Mouse (Mus musculus) kidney, postnatal 25 days (tissue): ENCODE data around the gene Prpf19.
A peak's percentile ranks its signal among the peaks of the same experiment; 100 is the strongest.

Experiments used
- DNase-seq, 2 experiments: peaks; one replicate each; pipeline ENCODE4 v3.0.0; 2021; ENCODE audit warnings: mixed read lengths in 2 of 2

Gene Prpf19

GRCm38 (mm10) chr19:10895016-10895528 lies at the start of gene Prpf19:
TSS of gene Prpf19 (plus strand) at chr19:10895231.
- DNase-seq: peak; percentile 98 to 99

DNA sequence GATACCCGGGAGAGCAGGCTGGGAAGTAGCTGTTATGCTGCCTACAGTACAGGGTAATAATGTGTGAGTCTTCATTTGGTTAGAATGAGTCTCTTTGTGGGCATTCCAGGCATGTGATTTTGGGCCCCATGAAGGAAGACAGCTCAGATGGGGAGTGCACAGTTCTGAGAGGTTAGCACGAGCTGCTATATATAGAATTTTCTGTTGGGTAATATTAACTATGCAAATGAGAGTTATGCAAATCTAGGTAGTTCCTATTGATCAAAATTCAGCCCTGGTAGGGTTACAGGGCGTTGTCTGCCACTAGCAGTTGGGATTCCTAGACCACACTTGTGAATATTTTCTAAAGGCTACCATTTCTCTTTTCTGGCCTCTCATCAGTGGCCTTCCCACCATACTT lies 49.6 kb upstream of the Prpf19 start:
- DNase-seq: no peak

DNA sequence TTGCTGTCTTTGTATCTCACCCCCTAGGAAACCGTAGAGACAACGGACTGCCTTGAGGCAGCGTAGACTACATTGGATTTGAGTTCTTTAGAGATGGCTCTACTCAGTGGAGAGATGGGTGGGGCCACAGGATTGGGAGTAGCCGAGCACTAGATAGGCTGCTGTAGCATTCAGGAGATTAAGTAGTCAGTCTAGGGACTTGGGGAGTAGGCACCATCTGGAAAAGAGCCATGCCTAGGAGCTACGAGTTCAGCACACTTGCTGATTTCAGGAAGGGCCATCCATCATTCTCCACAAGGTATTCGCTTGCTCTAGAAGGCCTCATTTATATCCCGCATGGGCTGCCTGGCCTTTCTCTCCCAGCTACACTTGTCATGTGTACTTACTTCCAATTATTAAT lies 48.9 kb upstream of the Prpf19 start:
- no peak for DNase-seq

DNA sequence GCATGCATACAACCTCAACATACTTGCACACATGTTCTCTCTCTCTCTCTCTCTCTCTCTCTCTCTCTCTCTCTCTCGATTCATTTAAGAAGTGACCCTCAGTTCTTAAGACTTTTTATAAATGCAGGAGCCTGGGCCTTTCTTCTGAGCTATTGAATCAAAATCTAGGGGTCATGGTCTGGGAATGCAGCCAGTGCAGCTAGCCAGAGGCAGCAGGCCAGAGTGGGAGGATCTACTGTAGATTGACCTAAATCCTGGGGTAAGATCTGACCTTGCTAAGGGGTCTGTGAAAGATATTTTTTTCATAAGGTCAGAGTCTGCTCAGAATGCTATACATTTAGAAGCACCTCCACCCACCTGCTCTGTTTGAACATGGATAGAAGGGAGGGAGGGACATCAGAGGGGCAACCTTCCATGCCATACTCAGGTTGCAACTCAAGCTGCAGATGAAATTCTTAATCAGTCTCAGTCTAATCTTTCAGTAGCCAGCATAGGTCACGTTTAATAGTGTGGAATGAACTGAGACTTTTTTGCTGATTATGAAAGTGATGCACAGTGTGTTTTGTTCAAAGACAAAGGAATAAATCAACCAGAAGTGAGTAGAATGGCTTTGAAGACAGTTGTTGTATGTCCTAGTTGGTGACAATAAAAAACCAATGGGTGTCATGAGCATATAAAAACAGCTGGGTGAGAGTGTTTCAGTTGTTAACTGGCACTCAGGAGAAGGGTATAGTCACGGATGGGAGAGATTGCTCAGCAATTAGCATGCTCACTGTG lies 47.5 kb upstream of the Prpf19 start:
- peak in 1 of 2 experiments; percentile 72 for DNase-seq

DNA sequence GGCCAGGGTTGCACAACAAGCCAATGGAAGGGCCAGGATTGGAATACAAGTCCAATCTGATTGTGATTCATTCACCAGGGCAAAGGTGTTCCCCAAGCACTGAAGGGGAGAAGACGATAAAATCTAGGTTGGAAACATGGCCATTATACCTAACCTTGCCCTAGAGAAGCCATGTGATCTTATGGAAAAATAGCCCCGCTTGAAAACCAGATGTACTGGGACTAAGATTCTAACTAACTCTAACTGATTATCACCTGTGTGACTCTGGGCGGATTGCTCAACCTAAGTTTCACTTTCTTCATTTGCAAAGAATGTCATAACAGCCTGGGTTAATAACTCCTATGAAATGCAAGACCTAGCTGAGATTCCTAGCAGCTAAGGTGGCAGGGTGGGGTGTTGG lies 39.6 kb upstream of the Prpf19 start:
- no peak for DNase-seq

GRCm38 (mm10) chr19:10856520-10856919 lies 38.5 kb upstream of the Prpf19 start:
- DNase-seq: no peak

- DNase-seq: no peak
Measured at GRCm38 (mm10) chr19:10860072-10860497, 34.9 kb upstream of the Prpf19 start.

- no peak for DNase-seq
Measured at GRCm38 (mm10) chr19:10866351-10866750, 28.7 kb upstream of the Prpf19 start.

DNA sequence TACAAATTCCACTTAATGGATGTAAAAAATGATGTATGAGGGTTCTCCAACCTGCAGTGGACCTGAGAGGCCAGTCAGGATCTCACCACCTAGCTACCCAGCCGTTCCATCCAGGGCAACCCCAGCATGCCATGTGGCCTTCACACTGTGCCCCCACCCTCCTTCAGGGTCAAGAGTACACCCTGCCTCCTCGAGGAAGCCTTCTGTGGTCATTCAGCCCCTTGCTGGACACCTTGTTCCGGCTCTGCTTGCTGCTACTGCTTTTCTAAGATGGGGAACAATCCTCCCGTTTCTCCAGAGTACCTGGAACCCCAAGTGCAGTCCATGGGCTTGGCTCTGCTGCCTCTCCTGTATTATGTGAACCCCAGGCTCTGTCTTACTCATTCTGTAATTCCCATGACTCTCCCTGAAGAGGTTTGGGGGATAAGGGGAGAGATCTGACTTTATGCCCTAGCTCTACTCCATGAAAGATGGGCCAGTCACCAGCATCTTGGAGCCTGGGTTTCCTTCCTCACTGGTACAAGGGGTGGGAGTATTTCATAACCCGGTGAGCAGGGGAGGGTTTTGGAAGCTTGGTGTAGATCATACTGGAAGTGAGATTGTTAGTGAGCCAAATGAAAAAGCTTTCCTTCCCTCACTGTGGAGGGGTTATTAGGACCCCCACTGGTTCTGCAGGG lies 26.9 kb upstream of the Prpf19 start:
- DNase-seq: no peak

- DNase-seq: no peak
Measured at GRCm38 (mm10) chr19:10868623-10869141, 26.3 kb upstream of the Prpf19 start.

DNA sequence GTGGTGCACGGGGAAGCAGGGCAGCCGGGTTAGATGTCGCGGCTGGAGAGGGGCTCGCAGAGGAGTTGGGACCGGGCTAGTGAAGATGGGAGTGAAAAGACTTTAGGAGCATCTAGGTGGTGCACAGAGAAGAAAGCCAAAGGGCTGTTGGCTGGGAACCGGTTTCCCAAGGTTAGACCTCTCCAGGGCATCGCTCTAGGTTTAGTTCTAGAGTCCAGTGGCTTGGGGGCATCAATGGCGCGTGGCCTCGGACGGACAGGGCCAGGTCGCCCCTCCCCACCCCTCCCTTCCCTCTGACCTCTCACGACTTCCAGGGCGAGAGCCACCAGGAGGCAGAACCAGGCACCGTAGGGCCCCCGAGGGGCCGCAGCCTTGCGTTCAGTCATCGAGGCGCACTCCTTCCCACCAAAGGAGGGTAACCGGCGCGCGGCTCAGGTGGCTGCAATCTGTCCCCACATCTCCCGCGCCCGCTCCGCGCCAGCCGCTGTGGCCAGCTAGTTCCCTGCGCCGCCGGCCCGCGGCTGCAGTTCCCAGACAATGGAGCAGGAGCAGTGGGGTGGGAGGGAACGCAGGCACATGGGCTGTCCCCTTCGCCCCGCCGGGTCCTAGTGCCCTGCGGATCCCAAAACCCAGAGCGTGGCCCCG lies 25.7 kb upstream of the Prpf19 start:
- DNase-seq: peak; percentile 79 to 89

DNA sequence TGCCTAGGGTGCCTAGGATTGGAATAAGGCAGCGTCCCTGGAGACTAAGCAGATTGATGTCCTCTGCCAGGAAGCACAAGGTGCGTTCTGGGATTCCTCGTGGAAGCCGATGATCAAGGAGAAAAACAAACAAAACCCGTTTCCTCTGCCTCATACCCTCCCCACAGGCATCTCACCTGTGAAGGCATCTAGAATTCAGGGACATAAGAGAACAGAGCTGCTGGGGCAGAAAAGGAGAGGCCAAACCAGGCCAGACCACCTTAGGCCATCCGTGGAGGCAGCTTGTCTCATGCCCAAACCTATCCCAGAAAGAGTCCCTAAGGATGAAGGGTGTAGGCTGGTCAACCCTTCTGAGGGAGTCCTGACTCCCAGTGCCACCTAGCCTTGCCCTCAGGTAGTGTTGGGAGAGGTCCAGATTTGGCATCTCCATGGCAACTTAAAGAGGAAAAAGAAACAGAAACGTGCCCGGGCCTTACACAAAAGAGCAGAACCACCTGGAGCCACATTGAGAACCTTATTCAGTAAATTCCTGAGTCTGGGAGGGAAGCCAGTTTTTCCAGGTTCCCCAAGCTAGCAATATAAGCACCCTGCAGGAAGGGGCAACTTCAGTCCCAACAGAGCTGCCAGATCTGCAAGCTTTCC lies 25.0 kb upstream of the Prpf19 start, which contains the start of gene Tmem132a:
Gene Tmem132a (minus strand): TSS at position 55 of the 642 bp plus-strand sequence.
- DNase-seq: peak in 1 of 2 experiments; percentile 40

- no peak for DNase-seq
Measured at GRCm38 (mm10) chr19:10870676-10871075, 24.4 kb upstream of the Prpf19 start.

- DNase-seq: peak in 1 of 2 experiments; percentile 61
Measured at GRCm38 (mm10) chr19:10871328-10871961, 23.6 kb upstream of the Prpf19 start.

- DNase-seq: no peak
Measured at GRCm38 (mm10) chr19:10878201-10878837, 16.7 kb upstream of the Prpf19 start.

- peak; percentile 58 to 72 for DNase-seq
Measured at GRCm38 (mm10) chr19:10880085-10880974, 14.7 kb upstream of the Prpf19 start.

- no peak for DNase-seq
Measured at GRCm38 (mm10) chr19:10880975-10881425, 14.0 kb upstream of the Prpf19 start.

DNA sequence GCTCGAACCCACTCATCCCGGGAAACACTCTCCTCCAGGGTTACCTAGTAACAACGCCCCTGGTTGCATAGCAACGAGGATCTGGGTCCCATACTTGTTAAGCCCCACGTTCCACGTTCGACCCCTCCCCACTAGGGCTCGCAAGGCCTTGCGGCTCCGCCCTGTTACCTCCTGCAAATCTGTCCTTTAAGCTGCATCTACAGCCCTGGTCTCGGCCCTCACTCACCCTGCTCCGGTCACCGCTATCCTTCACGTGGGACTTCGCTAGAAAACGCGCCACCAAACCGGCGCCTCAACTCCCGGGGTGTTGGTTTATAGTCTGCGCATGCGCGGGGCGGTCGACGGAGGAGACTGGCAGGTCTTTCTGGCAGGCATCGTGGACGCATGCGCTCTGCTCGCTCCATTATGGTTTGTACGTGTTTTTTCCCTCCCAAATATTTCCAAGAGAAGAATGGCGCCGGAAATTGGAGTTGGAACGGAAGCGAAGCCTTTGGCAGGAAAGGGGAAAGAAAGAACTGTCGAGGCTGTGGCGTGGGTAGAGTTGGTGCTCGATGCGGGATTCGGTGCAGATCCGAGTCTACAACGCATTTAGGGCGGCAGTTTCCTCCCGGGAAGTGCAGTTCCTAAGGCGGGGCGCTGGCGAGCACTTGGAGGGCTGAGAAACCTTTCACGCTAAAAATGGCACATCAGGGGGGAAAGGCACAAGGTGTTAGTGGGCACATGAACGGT lies 13.4 kb upstream of the Prpf19 start, which contains the start of gene Tmem109:
Gene Tmem109 (minus strand): TSS at position 576 of the 729 bp plus-strand sequence.
- peak; percentile 95 to 97 for DNase-seq

- no peak for DNase-seq
Measured at GRCm38 (mm10) chr19:10892201-10892600, 2.8 kb upstream of the Prpf19 start.
